Mouse (Mus musculus): ENCODE results near the gene Map4k3.
"Not testable (repeated sequence)": the region's sequence is repeated elsewhere in the genome, so short reads cannot be mapped to it uniquely, and the experiment has no call there.

Map4k3 gene

DNA sequence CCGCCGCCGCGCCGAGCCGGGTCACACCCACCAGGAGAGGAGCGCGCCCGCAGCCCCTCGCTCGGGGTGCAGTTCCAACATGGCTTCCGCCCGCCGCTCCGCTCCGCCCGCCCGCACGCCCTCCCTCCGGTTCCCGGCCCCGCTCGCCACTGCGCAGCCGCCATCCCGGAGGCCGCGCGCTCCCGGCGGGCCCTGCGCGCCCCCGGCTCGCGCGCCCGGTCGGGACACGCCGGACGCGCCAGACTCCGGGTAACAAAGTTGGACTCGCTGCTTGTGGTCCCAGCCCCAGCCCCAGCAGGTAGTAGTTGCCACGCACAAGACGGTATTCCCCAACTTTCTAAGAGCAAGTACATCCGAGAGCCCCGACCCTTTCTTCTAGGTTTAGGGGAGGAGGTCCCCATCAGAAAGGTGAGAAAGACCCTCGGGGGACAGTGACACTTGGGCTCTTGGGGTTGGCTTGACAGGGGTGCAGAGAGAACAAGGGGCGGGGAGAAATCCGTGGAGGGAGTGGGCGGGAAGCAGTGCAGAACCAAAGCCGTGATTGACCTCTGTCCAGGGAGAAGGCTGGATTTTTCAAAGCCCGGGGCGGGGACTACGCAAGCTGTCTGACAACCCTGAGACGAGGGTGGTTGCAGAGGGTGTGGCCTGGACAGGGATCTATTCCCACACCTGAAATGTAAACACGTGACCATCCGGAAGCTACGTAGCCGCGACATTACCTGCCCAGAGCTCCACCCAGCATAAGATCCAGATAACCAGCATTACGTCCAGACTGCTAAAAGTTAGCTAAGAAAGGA, at the start of gene Map4k3:
TSS of gene Map4k3 (minus strand) at position 424 of the 797 bp plus-strand sequence.
- DNase-seq (ENCODE audit: low spot score in 2 of 2) = peak; percentile 65 to 84

DNA sequence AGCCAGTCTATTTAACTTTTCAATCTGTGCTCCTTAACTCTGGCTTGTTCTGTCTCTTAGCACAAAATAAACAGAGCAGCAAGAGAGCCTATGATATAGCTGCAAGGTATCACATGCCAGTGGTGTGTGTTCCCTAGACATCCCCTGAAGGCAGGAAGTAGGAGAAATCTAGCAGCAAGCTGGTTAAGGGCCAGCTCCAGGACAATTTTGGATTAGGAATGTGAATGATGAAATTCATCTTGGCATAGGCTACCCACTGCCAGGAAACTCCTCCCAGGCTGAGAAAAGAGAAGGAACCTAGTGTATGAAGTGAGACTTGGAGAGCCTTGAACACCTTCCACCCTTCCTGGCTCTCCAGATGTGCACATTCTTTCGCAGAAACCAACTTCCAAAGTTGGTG, 49.3 kb upstream of the Map4k3 start:
- no peak for DNase-seq (ENCODE audit: low spot score in 2 of 2)

- no peak for DNase-seq (ENCODE audit: low spot score in 2 of 2)
Measured at GRCm38 (mm10) chr17:80775178-80775788, 47.0 kb upstream of the Map4k3 start.

DNA sequence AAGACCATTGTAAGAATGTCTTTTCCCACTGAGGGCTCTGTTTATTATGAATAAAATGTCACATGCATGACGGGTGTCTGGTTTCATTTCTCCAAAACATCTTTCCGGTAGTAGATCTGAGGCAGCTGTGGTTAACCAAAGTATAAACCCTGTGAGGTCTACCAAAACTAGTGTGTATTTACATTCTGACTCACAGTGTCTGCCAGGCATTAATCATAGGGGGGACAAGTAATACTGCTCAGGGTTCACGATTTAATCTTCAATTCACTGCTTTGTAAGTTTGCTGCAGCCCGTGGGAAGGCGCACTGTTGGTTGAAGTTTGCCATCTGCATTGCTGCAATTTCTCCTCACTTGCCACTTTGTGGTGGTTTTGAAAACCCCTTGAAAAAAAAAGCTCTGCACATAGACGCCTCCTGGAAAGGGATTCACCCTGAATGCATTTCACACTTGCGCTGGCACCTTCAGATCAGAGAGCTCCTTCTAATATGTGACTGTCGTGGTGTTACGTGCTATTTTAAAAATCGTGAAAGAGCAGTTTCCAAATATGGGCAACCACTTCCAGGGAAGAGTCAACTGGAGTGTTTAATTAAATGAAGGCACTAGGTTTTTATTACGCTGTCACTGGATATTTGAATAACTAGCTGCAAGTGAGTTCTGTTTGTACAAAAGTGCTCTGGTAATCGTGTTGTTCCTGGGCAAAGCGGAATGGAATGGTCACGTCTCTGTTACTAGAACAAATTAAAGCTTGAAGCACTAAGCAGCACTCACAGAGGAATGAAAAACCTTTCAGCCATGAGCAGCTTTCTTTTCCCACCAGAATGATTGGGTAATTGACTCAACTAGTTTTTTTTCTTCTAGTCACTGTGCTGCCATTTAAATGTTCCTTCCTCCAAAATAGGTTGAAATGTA, 44.5 kb upstream of the Map4k3 start:
- no peak for DNase-seq (ENCODE audit: low spot score in 2 of 2)

GRCm38 (mm10) chr17:80770065-80770464, 41.8 kb upstream of the Map4k3 start:
- DNase-seq (ENCODE audit: low spot score in 2 of 2) = no peak

GRCm38 (mm10) chr17:80765204-80765603, 36.9 kb upstream of the Map4k3 start:
- no peak for DNase-seq (ENCODE audit: low spot score in 2 of 2)

GRCm38 (mm10) chr17:80763065-80763681, 34.9 kb upstream of the Map4k3 start:
- no peak for DNase-seq (ENCODE audit: low spot score in 2 of 2)

GRCm38 (mm10) chr17:80762391-80763040, 34.2 kb upstream of the Map4k3 start:
- no peak for DNase-seq (ENCODE audit: low spot score in 2 of 2)

DNA sequence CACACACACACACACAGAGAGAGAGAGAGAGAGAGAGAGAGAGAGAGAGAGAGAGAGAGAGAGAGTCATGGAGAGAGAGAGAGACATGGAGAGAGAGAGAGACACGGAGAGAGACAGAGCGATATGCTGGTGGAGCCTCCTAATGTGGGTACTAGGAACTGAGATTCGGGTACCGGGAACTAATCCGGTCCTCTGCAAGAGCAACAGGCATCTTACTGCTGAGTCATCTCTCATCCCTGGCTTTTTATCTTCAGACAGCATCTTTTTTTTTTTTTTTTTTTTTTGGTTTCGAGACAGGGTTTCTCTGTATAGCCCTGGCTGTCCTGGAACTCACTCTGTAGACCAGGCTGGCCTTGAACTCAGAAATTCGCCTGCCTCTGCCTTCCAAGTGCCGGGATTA, 32.9 kb upstream of the Map4k3 start:
- not testable (repeated sequence) for DNase-seq (ENCODE audit: low spot score in 2 of 2)

- DNase-seq (ENCODE audit: low spot score in 2 of 2) = peak in 1 of 2 experiments; percentile 33
Measured at GRCm38 (mm10) chr17:80760344-80761145, 32.3 kb upstream of the Map4k3 start.

GRCm38 (mm10) chr17:80756043-80756442, 27.8 kb upstream of the Map4k3 start:
- DNase-seq (ENCODE audit: low spot score in 2 of 2) = no peak

DNA sequence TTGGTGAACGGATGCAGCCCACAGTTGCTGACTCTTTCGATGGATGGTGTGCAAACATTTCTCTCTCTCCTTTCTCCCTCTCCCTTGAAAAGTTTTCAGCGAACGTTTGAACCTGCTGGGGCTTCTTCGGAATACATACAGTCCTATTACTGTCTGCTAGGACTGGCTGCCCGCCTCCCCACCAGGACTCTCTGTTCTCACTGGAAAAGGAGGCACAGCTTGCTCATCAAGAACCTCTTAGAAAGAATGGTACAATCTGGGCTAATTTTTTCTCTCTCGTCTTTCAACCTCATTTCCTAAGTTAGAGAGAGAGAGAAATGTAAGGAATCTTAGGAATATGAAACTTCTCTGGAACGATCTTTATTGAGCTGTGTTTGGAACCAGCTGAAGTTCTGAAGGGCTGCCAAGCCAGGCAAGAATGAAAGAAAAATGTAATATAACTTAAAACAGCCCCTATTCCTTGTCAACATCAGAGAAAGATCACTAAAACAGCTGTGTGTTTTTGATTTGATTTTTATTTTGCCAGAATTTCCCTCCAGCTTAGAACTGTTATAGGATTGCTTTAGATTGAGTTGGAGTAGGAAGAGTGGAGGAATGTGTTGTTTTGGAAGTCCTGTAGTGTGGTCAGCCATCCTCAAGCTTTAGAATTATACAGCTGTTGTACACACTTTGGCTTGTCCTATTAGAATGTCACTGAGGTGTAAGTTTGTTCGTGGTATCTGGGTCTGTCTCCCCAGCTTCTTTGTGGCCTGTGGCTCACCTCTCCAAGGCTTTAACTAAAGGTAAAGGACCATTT, 27.0 kb upstream of the Map4k3 start:
- no peak for DNase-seq (ENCODE audit: low spot score in 2 of 2)

DNA sequence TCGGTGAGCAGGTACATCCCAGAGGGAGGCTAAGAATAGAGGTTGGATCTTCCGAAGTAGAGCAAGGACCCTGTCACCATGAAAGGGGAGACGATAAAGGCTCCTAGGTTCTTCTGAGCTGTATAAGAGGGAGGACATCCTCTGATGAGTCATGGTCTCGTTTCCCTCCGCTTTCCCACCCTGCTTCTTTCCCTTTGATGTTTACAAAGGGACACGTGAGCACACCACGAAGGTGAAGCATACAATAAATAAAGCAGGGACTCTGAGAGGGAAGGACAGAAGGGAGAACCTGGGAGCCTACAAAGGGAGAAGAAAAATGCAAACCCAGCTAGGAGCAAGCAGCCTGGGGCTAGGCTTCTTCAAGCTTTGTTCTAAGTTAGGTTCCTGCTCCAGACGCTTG, 26.3 kb upstream of the Map4k3 start:
- no peak for DNase-seq (ENCODE audit: low spot score in 2 of 2)

DNA sequence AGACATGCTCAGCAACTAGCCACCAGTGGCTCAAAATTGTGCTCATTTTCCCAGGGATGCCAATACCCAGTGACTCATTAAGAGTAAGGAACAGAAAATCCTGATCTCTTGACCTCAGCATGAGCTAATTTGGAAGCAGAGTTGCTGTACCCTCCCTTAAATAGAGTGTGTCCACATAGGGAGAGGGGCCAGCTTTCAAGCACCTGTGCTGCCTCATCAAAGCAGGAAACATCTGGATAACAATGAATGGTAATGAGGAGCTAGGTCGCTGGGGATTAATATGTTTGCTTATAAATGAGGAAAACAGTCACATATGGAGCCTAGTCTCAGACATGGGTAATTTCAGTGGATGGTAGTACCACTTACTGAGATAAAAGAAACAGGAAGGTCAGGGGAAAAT, 24.2 kb upstream of the Map4k3 start:
- no peak for DNase-seq (ENCODE audit: low spot score in 2 of 2)

DNA sequence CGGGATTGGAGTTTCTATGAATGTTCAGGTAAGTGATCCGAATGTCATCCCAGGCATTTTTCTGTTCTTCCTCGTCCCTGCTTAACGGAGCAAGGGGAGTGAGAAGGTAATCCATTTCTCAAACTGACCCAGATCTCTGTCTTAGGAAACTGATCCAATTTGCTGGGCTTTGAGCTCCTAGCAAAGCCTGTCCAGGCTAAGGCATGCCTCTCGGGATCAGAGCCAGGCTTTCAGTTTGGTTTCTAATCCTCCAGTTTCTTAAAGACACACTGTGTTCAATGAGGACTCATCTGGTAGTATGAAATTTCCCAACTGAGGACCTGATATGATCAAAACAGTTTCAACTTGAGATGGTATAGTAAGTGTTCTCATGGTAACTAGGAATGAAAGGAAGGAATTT, 11.1 kb upstream of the Map4k3 start:
- DNase-seq (ENCODE audit: low spot score in 2 of 2) = no peak

DNA sequence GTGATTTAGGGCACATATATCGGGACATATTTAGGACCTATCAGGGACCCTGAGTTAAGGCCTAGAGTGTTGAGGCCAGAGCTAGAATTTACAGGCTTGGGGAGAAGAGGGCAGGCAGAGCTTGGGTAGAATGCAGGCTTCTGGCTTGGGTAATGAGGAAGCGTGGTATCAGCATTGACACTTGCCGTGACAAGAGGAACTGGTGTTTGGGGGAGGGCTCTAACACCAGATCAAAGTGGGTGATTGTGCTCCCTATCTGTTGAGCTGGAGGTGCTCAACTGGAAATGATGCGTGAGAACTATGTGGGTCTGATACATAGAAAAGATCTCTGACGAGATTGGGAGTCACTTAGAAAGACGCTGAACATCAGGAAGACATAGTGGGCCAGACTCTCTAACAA, 6.4 kb upstream of the Map4k3 start:
- DNase-seq (ENCODE audit: low spot score in 2 of 2) = no peak

- no peak for DNase-seq (ENCODE audit: low spot score in 2 of 2)
Measured at GRCm38 (mm10) chr17:80733121-80733800, 5.0 kb upstream of the Map4k3 start.

- DNase-seq (ENCODE audit: low spot score in 2 of 2) = no peak
Measured at GRCm38 (mm10) chr17:80732256-80732655, 4.0 kb upstream of the Map4k3 start.

DNA sequence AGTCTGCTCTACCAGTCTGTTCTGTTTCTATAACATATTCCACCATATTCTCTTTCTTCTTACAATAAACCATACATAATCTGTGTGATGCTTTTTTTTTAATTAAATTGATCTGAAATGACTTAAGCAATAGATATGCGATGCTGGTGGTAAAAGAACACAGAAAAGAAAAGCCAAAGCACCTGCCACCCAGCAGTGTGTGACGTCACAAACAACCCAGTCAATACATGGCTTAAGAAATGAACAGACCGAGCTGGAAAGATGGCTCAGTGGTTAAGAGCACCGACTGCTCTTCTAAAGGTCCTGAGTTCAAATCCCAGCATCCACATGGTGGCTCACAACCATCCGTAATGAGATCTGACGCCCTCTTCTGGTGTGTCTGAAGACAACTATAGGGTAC, 2.0 kb upstream of the Map4k3 start:
- not testable (repeated sequence) for DNase-seq (ENCODE audit: low spot score in 2 of 2)
